Mouse (Mus musculus): ENCODE results near the gene Marveld1. TPM values are rescaled to one million over a fixed set of nuclear protein-coding genes. Genes with fewer than 3 reads are reported as not detected.
A peak's percentile ranks its signal among the peaks of the same experiment; 100 is the strongest.

The Marveld1 gene
- total RNA-seq (2021), result 10 to 100 TPM; 22.2 to 24.0 TPM

GRCm38 (mm10) chr19:42147170-42147768, at the start of gene Marveld1:
Marveld1 (plus strand) TSS chr19:42147400.
- intact Hi-C loops (cut with DNase I), result no loop called here
- peak; percentile 79 to 86 for DNase-seq

- no peak for DNase-seq
- intact Hi-C loops (cut with DNase I), result no loop called here
These were observed 47.8 kb upstream of the Marveld1 start for GRCm38 (mm10) chr19:42099406-42099805.

- no peak for DNase-seq
- intact Hi-C loops (cut with DNase I), result no loop called here
These were observed 42.5 kb upstream of the Marveld1 start for GRCm38 (mm10) chr19:42104681-42105080.

GRCm38 (mm10) chr19:42115783-42116335, 31.3 kb upstream of the Marveld1 start:
- no peak for DNase-seq
- intact Hi-C loops (cut with DNase I), result no loop called here

- no peak for DNase-seq
- intact Hi-C loops (cut with DNase I), result no loop called here
These were observed 29.1 kb upstream of the Marveld1 start for GRCm38 (mm10) chr19:42118142-42118541.

GRCm38 (mm10) chr19:42118596-42118995, 28.6 kb upstream of the Marveld1 start:
- intact Hi-C loops (cut with DNase I), result no loop called here
- DNase-seq, result no peak

GRCm38 (mm10) chr19:42120451-42120850, 26.7 kb upstream of the Marveld1 start:
- no peak for DNase-seq
- intact Hi-C loops (cut with DNase I), result no loop called here

GRCm38 (mm10) chr19:42124684-42125083, 22.5 kb upstream of the Marveld1 start:
- intact Hi-C loops (cut with DNase I), result no loop called here

GRCm38 (mm10) chr19:42125501-42126218, 21.5 kb upstream of the Marveld1 start:
- DNase-seq, result no peak
- intact Hi-C loops (cut with DNase I), result no loop called here

More at GRCm38 (mm10) chr19:42124684-42125083, 22.5 kb upstream of the Marveld1 start:
- no peak for DNase-seq

- intact Hi-C loops (cut with DNase I), result no loop called here
- no peak for DNase-seq
These were observed 21.0 kb upstream of the Marveld1 start for GRCm38 (mm10) chr19:42126219-42126605.

- no peak for DNase-seq
- intact Hi-C loops (cut with DNase I), result no loop called here
These were observed 20.2 kb upstream of the Marveld1 start for GRCm38 (mm10) chr19:42127024-42127423.

- intact Hi-C loops (cut with DNase I), result loop anchor here (2.0 kb wide), 2 partner anchors 15 to 37 kb away; partner anchors contain the start of gene Pi4k2a
- DNase-seq, result no peak
These were observed 19.0 kb upstream of the Marveld1 start for GRCm38 (mm10) chr19:42128052-42128740.

- intact Hi-C loops (cut with DNase I), result loop anchor here (2.0 kb wide), 2 partner anchors 14 to 38 kb away; partner anchors contain the start of gene Pi4k2a
- peak; percentile 94 to 97 for DNase-seq
These were observed 18.3 kb upstream of the Marveld1 start, which contains the start of gene Avpi1 for GRCm38 (mm10) chr19:42128787-42129508. Avpi1 (minus strand) TSS chr19:42129059.

- DNase-seq, result no peak
These were observed 17.5 kb upstream of the Marveld1 start for GRCm38 (mm10) chr19:42129509-42130293.

GRCm38 (mm10) chr19:42130294-42130606, 16.9 kb upstream of the Marveld1 start:
- intact Hi-C loops (cut with DNase I), result loop anchor here (5.0 kb wide), 1 partner anchor 37 kb away; no protein-coding TSS in a partner anchor
- DNase-seq, result no peak

More at GRCm38 (mm10) chr19:42129509-42130293, 17.5 kb upstream of the Marveld1 start:
- intact Hi-C loops (cut with DNase I), result loop anchor here (2.0 to 5.0 kb wide), 3 partner anchors 13 to 39 kb away; partner anchors contain the start of gene Pi4k2a

- peak in 1 of 2 experiments; percentile 22 for DNase-seq
- intact Hi-C loops (cut with DNase I), result loop anchor here (5.0 kb wide), 1 partner anchor 36 kb away; no protein-coding TSS in a partner anchor
These were observed 16.1 kb upstream of the Marveld1 start for GRCm38 (mm10) chr19:42131101-42131500.

- DNase-seq, result no peak
- intact Hi-C loops (cut with DNase I), result no loop called here
These were observed 12.1 kb upstream of the Marveld1 start for GRCm38 (mm10) chr19:42135070-42135469.

GRCm38 (mm10) chr19:42136126-42136525, 11.1 kb upstream of the Marveld1 start:
- no peak for DNase-seq
- intact Hi-C loops (cut with DNase I), result no loop called here

GRCm38 (mm10) chr19:42137167-42137672, 10.0 kb upstream of the Marveld1 start:
- intact Hi-C loops (cut with DNase I), result no loop called here

More at GRCm38 (mm10) chr19:42137167-42137672, 10.0 kb upstream of the Marveld1 start:
- DNase-seq, result no peak
